Mouse (Mus musculus) small intestine, adult 2 months (tissue): ENCODE measurements around the gene Mthfd1l. TPM values are rescaled to one million over a fixed set of nuclear protein-coding genes. Genes with fewer than 3 reads are reported as not detected.
"Not testable (repeated sequence)": the region's sequence is repeated elsewhere in the genome, so short reads cannot be mapped to it uniquely, and the experiment has no call there.

ENCODE experiments used
- H3K27ac ChIP-seq: fragments of 200-500 bp; 2 replicates; pipeline ENCODE4 v1.5.1; 2012; ENCODE audit warnings: low read depth, low read length, control low read depth, inconsistent platforms; ENCODE audit not compliant: insufficient read depth
- H3K27me3 ChIP-seq: fragments of 200-500 bp; 2 replicates; pipeline ENCODE4 v1.6.1; 2012; ENCODE audit warnings: mild to moderate bottlenecking, moderate library complexity, low read length, inconsistent platforms; ENCODE audit not compliant: control insufficient read depth, insufficient read depth
- H3K36me3 ChIP-seq: fragments of 200-500 bp; 2 replicates; pipeline ENCODE4 v1.6.1; 2012; ENCODE audit warnings: mild to moderate bottlenecking, low read length, control low read depth, inconsistent platforms; ENCODE audit not compliant: control insufficient read depth, insufficient read depth
- H3K4me1 ChIP-seq: fragments of 200-500 bp; 2 replicates; pipeline ENCODE4 v1.6.1; 2012; ENCODE audit warnings: low read length, inconsistent platforms, mixed read lengths; ENCODE audit not compliant: control insufficient read depth, insufficient read depth, insufficient read length
- H3K4me3 ChIP-seq: fragments of 200-500 bp; 2 replicates; pipeline ENCODE4 v1.5.1; 2012; ENCODE audit warnings: low read depth, mild to moderate bottlenecking, control low read depth, inconsistent platforms, low read length, moderate library complexity
- CTCF ChIP-seq: fragments of 200-500 bp; IDR thresholded peaks from 2 replicates; pipeline ENCODE4 v1.5.1; 2012; ENCODE audit warnings: low read depth, mild to moderate bottlenecking, control low read depth, inconsistent platforms, low read length, moderate library complexity, mixed read lengths; ENCODE audit not compliant: insufficient replicate concordance, insufficient read length; ENCODE audit errors: extremely low read depth
- POLR2A ChIP-seq: fragments of 200-500 bp; IDR thresholded peaks from 2 replicates; pipeline ENCODE4 v1.6.1; 2012; ENCODE audit warnings: low read depth, mild to moderate bottlenecking, control low read depth, inconsistent platforms, low read length, moderate library complexity
- WGBS: fragments of 180-500 bp; shearing (Covaris S2); methylation state at CpG from one replicate; pipeline ENCODE4 v1.1.7; 2018; 5-methylcytosine and 5-hydroxymethylcytosine counted together
- polyA plus RNA-seq: library from polyadenylated mRNA; depleted of rRNA; stranded (reverse); fragments of >200 nt; gene quantifications from 2 replicates; pipeline ENCODE4 v1.2.3, GENCODE M21; 2012

Gene Mthfd1l
- polyA plus RNA-seq, 1 experiment, result 1.3 TPM

- Histone ChIP-seq H3K36me3 (no peaks in the 10 kb centered on the region), H3K4me1 (no peaks in the 10 kb centered on the region), H3K4me3 (no peak overlapping the region), H3K27me3 (no peaks in the 10 kb centered on the region), H3K27ac (no peak overlapping the region)
- 78% methylated on average over 8 of the region's 8 CpGs for WGBS
- TF ChIP-seq CTCF, result no peak
Measured at GRCm38 (mm10) chr10:4071069-4071844, 98.3 kb downstream of the Mthfd1l start.

- 86% methylated on average over 6 of the region's 6 CpGs for WGBS
- H3K27me3 ChIP-seq, result no peaks in the 10 kb centered on the region
- H3K4me1 ChIP-seq, result no peaks in the 10 kb centered on the region
- no peak overlapping the region for H3K27ac ChIP-seq
- H3K36me3 ChIP-seq, result no peaks in the 10 kb centered on the region
- H3K4me3 ChIP-seq, result no peak overlapping the region
- TF ChIP-seq CTCF (no peak), POLR2A (no peak)
Measured at GRCm38 (mm10) chr10:4071845-4072345, 99.0 kb downstream of the Mthfd1l start.

GRCm38 (mm10) chr10:4072491-4072890 is 99.6 kb downstream of the Mthfd1l start:
- not testable (repeated sequence) for H3K27ac ChIP-seq, H3K4me3 ChIP-seq, H3K27me3 ChIP-seq, H3K36me3 ChIP-seq, H3K4me1 ChIP-seq
- WGBS, result 79% methylated on average over 4 of the region's 4 CpGs

GRCm38 (mm10) chr10:4078220-4078840 is 105.4 kb downstream of the Mthfd1l start:
- Histone ChIP-seq H3K27me3 (no peaks in the 10 kb centered on the region), H3K4me3 (no peak overlapping the region)
- WGBS, result 76% methylated on average over 9 of the region's 9 CpGs

GRCm38 (mm10) chr10:4078979-4079630 is 106.2 kb downstream of the Mthfd1l start:
- TF ChIP-seq CTCF (no peak), POLR2A (no peak)
- 52% methylated on average over 8 of the region's 8 CpGs for WGBS
- no peak overlapping the region for H3K4me3 ChIP-seq
- no peaks in the 10 kb centered on the region for H3K27me3 ChIP-seq
- peaks cover 3% of the 10 kb centered on the region; the same call in 1 of the 2 replicates for H3K4me1 ChIP-seq
- no peaks in the 10 kb centered on the region for H3K36me3 ChIP-seq
- peak overlapping the region; percentile 39; the same call in 1 of the 2 replicates for H3K27ac ChIP-seq

More at GRCm38 (mm10) chr10:4078220-4078840, 105.4 kb downstream of the Mthfd1l start:
- Histone ChIP-seq H3K4me1 (peaks cover 3% of the 10 kb centered on the region; the same call in 1 of the 2 replicates), H3K27ac (no peak overlapping the region), H3K36me3 (no peaks in the 10 kb centered on the region)
- TF ChIP-seq POLR2A, result no peak

- Histone ChIP-seq H3K4me3 (no peak overlapping the region), H3K27ac (0 out of 2 replicates have a peak overlapping the region, but pooled peaks have one; percentile 39)
- TF ChIP-seq CTCF (no peak), POLR2A (no peak)
Measured at GRCm38 (mm10) chr10:4079643-4080244, 106.8 kb downstream of the Mthfd1l start.

GRCm38 (mm10) chr10:4083609-4084008 is 110.7 kb downstream of the Mthfd1l start:
- 87% methylated on average over 9 of the region's 9 CpGs for WGBS
- no peak overlapping the region for H3K27ac ChIP-seq

More at GRCm38 (mm10) chr10:4079643-4080244, 106.8 kb downstream of the Mthfd1l start:
- no peaks in the 10 kb centered on the region for H3K36me3 ChIP-seq
- peaks cover 3% of the 10 kb centered on the region; the same call in 1 of the 2 replicates for H3K4me1 ChIP-seq
- no peaks in the 10 kb centered on the region for H3K27me3 ChIP-seq
- WGBS, result 32% methylated on average over 15 of the region's 15 CpGs

More at GRCm38 (mm10) chr10:4083609-4084008, 110.7 kb downstream of the Mthfd1l start:
- Histone ChIP-seq H3K27me3 (no peaks in the 10 kb centered on the region), H3K4me3 (no peak overlapping the region), H3K36me3 (no peaks in the 10 kb centered on the region), H3K4me1 (peaks cover 3% of the 10 kb centered on the region; the same call in 1 of the 2 replicates)
- TF ChIP-seq CTCF, result no peak
- TF ChIP-seq POLR2A, result no peak
